Mouse (Mus musculus) ES-E14 (cell line): ENCODE results near the gene Zfp747.

Experiments used
- CHD2 ChIP-seq: IDR thresholded peaks from 2 replicates; pipeline ENCODE4 v1.6.1; 2014; ENCODE audit warnings: mild to moderate bottlenecking, low read depth, low read length, inconsistent platforms
- HCFC1 ChIP-seq: IDR thresholded peaks from 2 replicates; pipeline ENCODE4 v1.6.1; 2012; ENCODE audit warnings: low read length, inconsistent platforms, borderline replicate concordance; ENCODE audit not compliant: insufficient read depth
- ZC3H11A ChIP-seq: IDR thresholded peaks from 2 replicates; pipeline ENCODE4 v1.6.1; 2012; ENCODE audit warnings: low read depth, mild to moderate bottlenecking, inconsistent platforms, low read length, borderline replicate concordance
- ZNF384 ChIP-seq: IDR thresholded peaks from 2 replicates; pipeline ENCODE4 v1.6.1; 2012; ENCODE audit warnings: low read depth, low read length, inconsistent platforms

DNA sequence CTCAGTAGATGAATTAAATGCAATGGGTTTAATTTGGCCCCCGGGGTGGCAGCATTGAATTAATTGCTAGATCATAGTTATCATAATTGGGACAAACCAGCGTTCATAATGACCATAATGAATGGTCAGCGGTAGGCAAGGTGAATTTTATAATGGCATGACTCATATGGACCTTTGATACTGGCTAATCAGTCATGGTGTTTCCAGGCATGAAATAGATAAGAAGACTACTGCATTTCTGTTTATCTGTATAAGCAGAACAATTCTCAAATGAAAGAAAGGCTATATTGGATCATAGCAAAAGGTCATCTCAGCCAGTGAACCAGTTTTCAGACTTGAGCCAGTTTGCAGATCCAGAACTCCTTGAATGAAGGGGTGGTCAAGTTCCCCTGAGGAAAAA, 24.5 kb upstream of the Zfp747 start:
- TF ChIP-seq HCFC1 (no peak), CHD2 (no peak), ZNF384 (no peak), ZC3H11A (no peak)
